Mouse (Mus musculus) gastrocnemius, adult 18-20 months (tissue): Measurements from ENCODE around the gene Slc41a2. TPM values are rescaled to one million over a fixed set of nuclear protein-coding genes. Genes with fewer than 3 reads are reported as not detected.

Source experiments
- DNase-seq: peaks from one replicate; pipeline ENCODE4 v3.0.0; 2021; ENCODE audit warnings: low spot score
- total RNA-seq, 2 experiments: library from RNA; stranded (reverse); gene quantifications; 2 replicates each; pipeline ENCODE4 v1.2.3; 2021

Gene Slc41a2
- total RNA-seq, 2 experiments from 2014 or later: 0.50 to 0.53 TPM

GRCm38 (mm10) chr10:83320396-83320795 lies 17.3 kb downstream of the Slc41a2 start:
- no peak for DNase-seq

- no peak for DNase-seq
Observed at GRCm38 (mm10) chr10:83313033-83313432, 24.6 kb downstream of the Slc41a2 start.

GRCm38 (mm10) chr10:83310356-83310755 lies 27.3 kb downstream of the Slc41a2 start:
- DNase-seq: no peak

GRCm38 (mm10) chr10:83301687-83302086 lies 36.0 kb downstream of the Slc41a2 start:
- peak; percentile 14 for DNase-seq

GRCm38 (mm10) chr10:83301054-83301453 lies 36.6 kb downstream of the Slc41a2 start:
- no peak for DNase-seq

- DNase-seq: no peak
Observed at GRCm38 (mm10) chr10:83297017-83297416, 40.7 kb downstream of the Slc41a2 start.

- no peak for DNase-seq
Observed at GRCm38 (mm10) chr10:83294746-83295145, 42.9 kb downstream of the Slc41a2 start.

GRCm38 (mm10) chr10:83293352-83293751 lies 44.3 kb downstream of the Slc41a2 start:
- no peak for DNase-seq

GRCm38 (mm10) chr10:83291731-83292130 lies 46.0 kb downstream of the Slc41a2 start:
- no peak for DNase-seq

- DNase-seq: no peak
Observed at GRCm38 (mm10) chr10:83287828-83288227, 49.9 kb downstream of the Slc41a2 start.

GRCm38 (mm10) chr10:83286399-83286798 lies 51.3 kb downstream of the Slc41a2 start:
- DNase-seq: no peak

GRCm38 (mm10) chr10:83285724-83286256 lies 51.9 kb downstream of the Slc41a2 start:
- no peak for DNase-seq

GRCm38 (mm10) chr10:83284916-83285315 lies 52.8 kb downstream of the Slc41a2 start:
- DNase-seq: no peak

GRCm38 (mm10) chr10:83266731-83267130 lies 71.0 kb downstream of the Slc41a2 start:
- no peak for DNase-seq

- no peak for DNase-seq
Observed at GRCm38 (mm10) chr10:83266241-83266640, 71.4 kb downstream of the Slc41a2 start.

GRCm38 (mm10) chr10:83264680-83265079 lies 73.0 kb downstream of the Slc41a2 start:
- no peak for DNase-seq

- no peak for DNase-seq
Observed at GRCm38 (mm10) chr10:83264056-83264455, 73.6 kb downstream of the Slc41a2 start.

- no peak for DNase-seq
Observed at GRCm38 (mm10) chr10:83261264-83261663, 76.4 kb downstream of the Slc41a2 start.

GRCm38 (mm10) chr10:83251377-83251776 lies 86.3 kb downstream of the Slc41a2 start:
- no peak for DNase-seq

GRCm38 (mm10) chr10:83248036-83248435 lies 89.6 kb downstream of the Slc41a2 start:
- no peak for DNase-seq

- no peak for DNase-seq
Observed at GRCm38 (mm10) chr10:83245720-83246119, 92.0 kb downstream of the Slc41a2 start.

- no peak for DNase-seq
Observed at GRCm38 (mm10) chr10:83244131-83244530, 93.6 kb downstream of the Slc41a2 start.

- no peak for DNase-seq
Observed at GRCm38 (mm10) chr10:83242106-83242686, 95.5 kb downstream of the Slc41a2 start.

GRCm38 (mm10) chr10:83234391-83234790 lies 103.3 kb downstream of the Slc41a2 start:
- no peak for DNase-seq
